Mouse (Mus musculus): ENCODE results near the gene A730061H03Rik.

A730061H03Rik gene

DNA sequence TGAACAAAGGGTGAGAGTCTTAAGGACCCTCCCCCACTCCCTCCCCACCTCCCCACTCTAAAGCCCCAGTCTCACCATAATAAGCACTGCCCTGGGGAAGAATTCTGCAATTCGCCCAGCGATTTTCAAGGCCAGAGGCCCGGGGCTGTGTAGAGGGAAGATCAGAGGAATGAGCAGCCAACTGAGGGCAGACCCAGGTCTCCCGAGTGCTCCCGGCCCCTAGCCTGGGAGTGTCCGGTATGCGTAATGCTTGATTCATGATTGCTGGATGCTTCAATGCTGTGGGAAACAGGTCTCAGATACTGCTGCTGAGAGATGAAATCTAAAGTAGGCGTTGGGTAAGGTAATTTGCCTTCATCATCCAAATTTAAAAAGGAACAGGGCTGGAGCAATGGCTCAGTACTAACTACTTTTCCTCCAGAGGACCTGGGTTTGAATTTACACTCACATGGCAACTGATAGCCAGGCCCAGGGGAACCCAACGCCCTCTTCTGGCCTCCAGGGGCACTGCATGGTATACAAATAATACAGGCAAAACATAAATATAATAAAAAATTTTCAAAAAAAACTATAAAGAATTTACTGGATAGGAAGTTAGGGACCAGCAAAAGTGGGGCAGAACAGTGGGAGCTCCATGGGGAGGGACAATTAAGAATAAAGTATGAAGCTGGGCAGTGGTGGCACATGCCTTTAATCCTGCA lies 21.9 kb upstream of the A730061H03Rik start:
- DNase-seq (ENCODE audit: low read depth, low spot score), result no peak

GRCm38 (mm10) chr14:55580731-55581130 lies 20.5 kb upstream of the A730061H03Rik start:
- no peak for DNase-seq (ENCODE audit: low read depth, low spot score)

DNA sequence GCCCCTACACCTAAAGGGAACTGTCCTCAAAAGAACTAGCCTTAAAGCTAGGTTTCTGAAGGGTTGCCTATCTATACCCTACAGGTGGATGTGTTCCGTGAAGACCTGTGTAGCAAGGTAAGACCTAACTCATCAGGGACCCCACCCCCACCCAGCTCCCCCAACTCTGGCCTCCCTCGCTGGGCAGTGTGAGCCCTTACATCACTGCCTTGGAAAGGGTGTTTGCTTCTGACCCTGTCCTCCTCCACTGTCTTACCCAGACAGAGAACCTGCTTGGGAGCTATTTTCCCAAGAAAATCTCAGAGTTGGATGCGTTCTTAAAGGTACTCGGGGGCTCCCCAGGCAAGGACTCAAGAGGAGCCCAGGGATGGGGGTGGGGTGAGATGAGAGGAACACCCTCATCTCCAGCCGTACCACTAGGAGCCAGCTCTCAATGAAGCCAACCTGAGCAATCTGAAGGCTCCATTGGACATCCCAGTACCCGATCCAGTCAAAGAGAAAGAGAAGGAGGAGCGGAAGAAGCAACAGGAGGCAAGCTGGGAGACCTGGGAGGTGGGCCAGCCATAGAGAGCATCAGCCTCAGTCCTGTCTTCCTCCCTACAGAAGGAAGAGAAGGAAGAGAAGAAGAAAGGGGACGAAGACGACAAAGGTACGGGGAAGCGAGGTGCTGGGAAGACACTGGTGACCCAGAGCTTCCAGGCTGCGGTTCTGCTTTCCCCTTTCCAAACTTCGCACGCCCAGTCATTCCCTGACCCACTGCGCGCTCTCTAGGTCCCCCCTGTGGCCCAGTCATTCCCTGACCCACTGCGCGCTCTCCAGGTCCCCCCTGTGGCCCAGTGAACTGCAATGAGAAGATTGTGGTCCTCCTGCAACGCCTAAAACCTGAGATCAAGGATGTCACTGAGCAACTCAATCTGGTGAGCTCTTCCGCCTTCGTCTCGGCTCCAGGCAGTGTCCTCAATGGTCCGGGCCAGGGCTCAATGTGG lies 19.6 kb upstream of the A730061H03Rik start:
- no peak for DNase-seq (ENCODE audit: low read depth, low spot score)

DNA sequence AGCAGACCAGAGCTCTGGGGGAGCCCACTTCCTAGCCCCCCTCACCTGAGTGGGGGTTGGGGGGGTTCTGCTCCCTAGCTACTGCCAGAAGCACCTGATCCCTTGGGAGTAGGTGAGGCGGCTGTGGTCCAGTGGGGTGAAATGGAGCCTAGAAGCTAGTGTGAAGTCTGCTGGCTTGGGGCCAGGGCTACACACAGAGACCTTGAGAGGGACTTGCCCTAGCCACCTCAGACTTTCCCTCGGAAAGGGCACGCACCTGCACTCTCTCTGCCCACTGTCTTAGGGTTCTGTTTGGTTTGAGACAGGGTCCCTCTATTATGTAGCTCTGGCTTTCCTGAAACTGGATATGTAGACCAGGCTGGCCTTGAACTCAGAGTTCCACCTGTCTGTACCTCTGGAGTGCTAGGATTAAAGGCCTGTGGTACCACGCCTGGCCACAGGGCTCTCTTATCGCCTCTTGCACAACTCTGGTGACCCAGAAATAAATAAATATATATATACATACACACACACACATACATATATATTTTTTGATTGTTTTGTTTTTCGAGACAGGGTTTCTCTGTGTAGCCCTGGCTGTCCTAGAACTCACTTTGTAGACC lies 18.6 kb upstream of the A730061H03Rik start:
- no peak for DNase-seq (ENCODE audit: low read depth, low spot score)

DNA sequence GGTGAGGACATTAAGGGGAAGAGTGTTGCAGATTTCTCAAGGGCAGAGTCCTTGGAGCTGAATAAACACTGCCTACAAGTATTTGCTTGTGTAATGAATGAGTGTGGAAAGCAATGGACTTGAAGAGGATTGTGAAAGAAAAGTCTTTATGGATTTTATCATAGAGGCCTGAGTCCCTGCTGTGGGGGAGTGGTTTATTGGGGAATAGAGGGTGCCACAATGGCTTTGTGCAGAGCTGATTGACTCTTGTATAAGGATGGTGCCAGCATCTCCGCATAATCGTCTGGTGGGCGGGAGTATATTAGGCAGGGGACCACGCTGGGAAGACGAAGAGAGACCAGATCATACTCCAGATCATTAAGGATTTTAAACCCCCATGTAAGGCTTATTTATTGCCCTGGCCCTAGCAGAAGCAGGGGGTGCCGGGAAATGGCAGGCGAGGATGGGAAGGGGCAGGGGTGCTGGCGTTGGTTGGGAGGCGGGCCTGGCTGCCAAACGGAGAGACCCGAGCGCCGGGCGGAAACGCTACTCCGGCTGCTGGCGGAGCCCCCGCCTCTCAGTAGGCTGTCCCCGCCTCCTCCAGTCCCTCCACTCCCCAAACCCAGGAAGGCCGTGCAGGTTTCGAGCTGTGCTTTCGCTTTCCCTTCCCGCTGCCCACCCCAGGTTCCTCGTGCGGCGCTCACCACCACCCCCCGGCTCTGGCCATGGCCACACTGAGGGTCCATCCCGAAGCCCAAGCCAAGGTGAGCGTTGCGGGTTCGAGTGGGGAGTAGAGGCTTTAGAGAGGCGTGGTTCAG lies 17.9 kb upstream of the A730061H03Rik start, which contains the start of gene Psme1:
TSS of gene Psme1 (plus strand) at position 253 of the 797 bp plus-strand sequence.
- peak; percentile 69 for DNase-seq (ENCODE audit: low read depth, low spot score)

DNA sequence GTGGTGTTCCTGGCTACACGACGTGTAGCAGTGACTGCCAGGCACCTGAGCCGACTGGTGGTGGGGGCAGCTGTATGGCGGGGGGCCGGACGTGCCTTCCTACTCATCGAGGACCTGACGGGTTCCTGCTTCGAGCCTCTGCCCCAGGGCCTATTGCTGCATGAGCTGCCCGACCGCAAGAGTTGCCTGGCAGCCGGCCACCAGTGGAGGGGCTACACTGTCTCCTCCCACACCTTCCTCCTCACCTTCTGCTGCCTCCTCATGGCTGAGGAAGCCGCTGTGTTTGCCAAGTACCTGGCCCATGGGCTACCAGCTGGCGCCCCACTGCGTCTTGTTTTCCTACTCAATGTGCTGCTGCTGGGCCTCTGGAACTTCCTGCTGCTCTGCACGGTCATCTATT lies 16.2 kb upstream of the A730061H03Rik start:
- DNase-seq (ENCODE audit: low read depth, low spot score), result no peak

DNA sequence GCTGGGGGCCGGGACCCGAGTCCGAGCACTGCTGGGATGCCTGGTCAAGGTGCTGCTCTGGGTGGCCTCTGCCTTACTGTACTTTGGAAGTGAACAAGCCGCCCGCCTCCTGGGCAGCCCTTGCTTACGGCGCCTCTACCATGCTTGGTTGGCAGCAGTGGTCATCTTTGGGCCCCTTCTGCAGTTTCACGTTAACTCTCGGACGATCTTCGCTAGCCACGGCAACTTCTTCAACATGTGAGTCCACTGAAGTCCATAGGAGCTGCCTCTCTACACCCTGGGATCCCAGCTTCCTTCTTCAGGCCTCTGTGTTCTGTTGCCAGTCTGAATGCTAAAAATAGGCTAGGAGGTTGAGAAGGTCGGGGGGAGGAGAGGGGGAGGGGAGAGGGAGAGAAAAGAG lies 15.5 kb upstream of the A730061H03Rik start:
- no peak for DNase-seq (ENCODE audit: low read depth, low spot score)

DNA sequence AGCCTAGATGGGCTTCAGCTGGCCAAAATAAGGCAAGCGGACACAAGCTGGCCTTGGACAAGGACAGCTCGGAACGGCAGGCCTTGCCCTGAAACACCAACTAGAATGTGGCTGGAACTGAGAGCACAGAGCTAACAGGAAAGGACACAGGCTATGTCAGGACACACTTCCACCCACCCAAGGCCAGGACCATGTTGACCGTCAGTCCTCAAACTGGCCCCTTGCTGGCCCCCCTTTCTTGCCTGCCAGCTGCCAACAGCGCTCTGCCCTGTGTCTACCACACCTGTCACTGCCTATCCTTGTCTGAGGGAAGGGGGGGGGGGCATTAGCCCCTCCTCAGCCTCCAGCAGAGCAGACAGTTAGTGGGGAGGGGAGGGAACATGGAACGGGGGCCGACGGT lies 15.1 kb upstream of the A730061H03Rik start, which contains the start of gene Fitm1:
TSS of gene Fitm1 (plus strand) at position 316 of the 400 bp plus-strand sequence.
- no peak for DNase-seq (ENCODE audit: low read depth, low spot score)

DNA sequence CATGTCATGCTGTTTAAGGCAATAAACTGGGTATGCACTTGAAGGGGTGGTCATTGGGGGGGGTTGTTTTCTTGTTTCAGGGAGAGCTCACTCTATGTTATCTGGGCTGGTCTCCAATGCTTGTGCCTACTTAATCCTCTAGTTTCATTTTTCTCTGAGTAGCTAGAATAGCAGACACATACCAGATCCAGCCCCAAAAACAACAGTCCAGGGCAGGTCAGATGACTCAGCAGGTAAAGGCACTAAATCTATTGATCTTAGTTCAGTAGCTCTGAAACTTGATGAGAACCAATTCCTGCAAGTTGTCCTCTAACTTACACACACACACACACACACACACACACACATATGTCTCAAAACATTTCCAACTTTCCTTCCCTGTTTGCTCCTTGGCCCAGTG lies 11.6 kb upstream of the A730061H03Rik start:
- DNase-seq (ENCODE audit: low read depth, low spot score), result no peak

DNA sequence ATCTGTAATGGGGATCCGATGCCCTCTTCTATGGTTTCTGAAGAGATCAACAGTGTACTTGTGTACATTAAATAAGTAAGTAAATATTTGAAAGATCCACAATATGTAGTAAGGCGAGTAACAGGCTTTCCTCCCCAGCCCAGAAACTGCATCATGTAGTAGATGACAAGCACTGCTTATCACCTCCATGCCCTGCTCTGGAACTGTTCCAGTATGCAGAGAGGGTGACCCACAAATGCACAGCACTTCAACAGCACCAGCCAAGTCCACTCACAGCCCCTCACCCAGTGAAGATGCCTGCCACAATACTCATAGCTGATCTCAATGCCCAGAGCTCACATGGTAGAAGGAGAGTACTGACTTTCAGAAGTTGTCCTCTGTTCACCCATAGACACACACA lies 10.4 kb upstream of the A730061H03Rik start:
- no peak for DNase-seq (ENCODE audit: low read depth, low spot score)

DNA sequence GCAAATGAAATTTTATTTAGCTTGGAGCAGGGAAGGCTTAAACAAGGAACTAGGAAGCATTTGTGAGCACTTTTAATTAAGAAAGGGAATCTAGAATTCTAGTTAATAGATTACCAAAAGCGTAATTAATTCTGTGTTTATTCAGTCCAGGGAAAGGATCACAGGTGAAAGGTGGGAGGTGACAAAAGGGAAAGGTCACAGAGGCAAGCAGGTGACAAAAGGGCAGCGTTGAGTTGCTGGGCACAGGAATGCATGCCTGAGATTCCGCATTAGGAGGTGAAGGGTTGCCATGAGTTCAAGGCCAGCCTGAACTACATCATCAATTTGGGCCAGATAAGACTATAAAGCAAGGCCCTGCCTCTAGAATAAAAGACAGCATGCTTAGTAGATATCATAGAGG lies 7.3 kb upstream of the A730061H03Rik start:
- no peak for DNase-seq (ENCODE audit: low read depth, low spot score)

- no peak for DNase-seq (ENCODE audit: low read depth, low spot score)
These were observed 5.5 kb upstream of the A730061H03Rik start for GRCm38 (mm10) chr14:55565748-55566147.

- DNase-seq (ENCODE audit: low read depth, low spot score), result no peak
These were observed 3.0 kb upstream of the A730061H03Rik start for GRCm38 (mm10) chr14:55563249-55563648.

DNA sequence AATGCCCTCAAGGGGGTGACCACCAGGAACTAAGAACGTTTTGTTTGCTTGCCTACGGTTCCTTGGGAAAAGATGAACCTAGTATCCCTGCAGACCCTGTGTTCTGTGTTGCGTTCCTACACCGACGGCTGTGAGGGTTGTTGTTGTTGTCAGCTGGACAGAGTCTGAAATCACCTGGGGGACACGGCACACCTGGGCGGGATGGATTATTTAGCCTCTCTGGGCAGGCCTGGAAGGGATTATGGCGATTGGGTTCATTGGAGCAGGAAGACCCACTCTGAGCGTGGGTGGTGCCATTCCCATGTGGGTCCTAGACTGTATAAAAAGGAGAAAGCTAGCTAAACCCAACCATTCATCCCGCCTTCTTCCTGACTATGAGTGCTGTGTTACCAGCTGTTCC lies 1.7 kb upstream of the A730061H03Rik start:
- no peak for DNase-seq (ENCODE audit: low read depth, low spot score)

DNA sequence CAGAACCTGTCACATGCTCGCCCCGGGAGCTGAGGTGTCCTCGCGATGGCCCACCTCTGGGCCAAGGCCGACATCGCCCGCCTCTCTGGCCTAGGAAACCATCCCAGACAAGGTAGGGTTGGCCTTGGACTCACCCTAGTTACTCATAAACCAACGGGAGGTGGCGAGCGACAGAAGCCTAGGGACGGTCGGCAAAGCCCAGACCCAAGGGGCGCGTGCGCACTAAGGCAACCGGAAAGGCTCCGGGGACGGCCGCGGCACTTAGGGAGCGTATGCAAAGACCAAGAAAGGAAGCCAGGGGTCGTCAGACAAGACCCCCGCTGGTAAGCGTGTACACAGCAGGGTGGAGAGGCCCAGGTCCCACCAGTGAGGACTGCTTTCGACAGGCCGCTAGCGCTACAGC lies 406 bp downstream of the A730061H03Rik start, which contains the start of gene Dcaf11:
TSS of gene Dcaf11 (plus strand) at position 208 of the 403 bp plus-strand sequence.
- peak; percentile 93 for DNase-seq (ENCODE audit: low read depth, low spot score)

DNA sequence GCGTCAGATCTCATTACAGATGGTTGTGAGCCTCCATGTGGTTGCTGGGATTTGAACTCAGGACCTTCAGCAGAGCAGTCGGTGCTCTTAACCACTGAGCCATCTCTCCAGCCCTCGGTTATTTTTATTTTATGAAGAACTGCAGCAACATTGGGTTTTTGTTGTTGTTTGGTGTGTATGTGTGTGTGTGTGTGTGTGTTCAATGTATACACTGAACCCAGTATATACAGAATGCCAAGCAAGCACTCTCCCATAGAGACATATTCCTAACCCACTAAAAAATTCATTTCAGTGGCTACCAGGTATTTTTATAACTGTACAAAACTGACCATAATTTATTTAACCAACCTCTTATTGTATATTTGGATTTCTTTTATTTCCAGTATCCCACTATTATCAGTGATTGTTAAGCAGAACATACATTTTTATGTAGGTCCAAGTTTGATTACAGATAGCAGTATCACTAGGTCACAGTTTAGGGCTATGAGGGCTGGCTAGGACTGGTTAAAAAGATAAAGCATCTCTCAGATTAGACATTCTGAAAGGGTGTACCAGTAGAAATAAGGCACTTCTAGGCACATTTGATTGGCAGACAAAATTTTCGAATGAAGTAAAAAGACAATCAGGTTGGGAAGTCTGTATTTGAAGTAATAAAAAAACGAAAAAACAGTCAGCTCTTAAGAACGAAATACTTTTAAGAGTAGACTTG lies 1.3 kb downstream of the A730061H03Rik start:
- no peak for DNase-seq (ENCODE audit: low read depth, low spot score)

GRCm38 (mm10) chr14:55557587-55557986 lies 2.6 kb downstream of the A730061H03Rik start:
- DNase-seq (ENCODE audit: low read depth, low spot score), result no peak

DNA sequence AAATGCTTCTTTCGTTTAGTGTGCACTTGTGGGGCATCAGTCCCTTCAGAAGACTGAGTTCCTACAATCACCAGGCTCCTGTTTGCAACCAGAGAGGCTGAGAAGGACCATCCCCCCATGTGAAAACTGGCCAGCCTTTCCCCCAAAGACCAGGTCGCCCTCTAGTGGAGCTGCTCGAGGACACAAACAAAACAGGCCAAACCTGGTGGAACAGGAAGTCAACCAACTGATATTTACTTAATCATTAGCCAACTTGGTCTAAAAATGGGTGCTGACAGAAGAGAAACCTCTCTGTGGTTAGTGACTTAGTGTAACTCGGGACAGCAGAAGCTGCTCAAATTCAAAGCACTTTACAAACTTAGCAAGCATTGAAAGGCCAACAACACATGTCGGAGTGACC lies 3.2 kb downstream of the A730061H03Rik start:
- peak; percentile 67 for DNase-seq (ENCODE audit: low read depth, low spot score)

DNA sequence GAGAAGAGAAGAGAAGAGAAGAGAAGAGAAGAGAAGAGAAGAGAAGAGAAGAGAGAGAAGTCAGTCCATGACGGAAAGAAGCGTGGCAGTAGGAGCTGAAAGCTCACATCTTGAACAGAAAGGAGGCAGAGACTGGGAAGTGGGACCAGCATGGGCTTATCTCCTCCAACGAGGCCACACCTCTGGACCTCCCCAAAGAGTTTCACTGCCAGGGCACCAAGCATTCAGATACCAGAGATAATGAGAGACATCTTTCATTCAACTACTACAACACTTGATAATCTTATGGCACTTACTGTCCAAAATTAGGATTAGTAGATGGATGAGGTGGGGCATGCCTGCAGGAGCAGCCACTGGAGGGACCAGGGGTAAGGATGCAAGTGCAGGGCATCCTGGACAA lies 4.4 kb downstream of the A730061H03Rik start:
- no peak for DNase-seq (ENCODE audit: low read depth, low spot score)

GRCm38 (mm10) chr14:55554635-55555034 lies 5.6 kb downstream of the A730061H03Rik start:
- no peak for DNase-seq (ENCODE audit: low read depth, low spot score)

DNA sequence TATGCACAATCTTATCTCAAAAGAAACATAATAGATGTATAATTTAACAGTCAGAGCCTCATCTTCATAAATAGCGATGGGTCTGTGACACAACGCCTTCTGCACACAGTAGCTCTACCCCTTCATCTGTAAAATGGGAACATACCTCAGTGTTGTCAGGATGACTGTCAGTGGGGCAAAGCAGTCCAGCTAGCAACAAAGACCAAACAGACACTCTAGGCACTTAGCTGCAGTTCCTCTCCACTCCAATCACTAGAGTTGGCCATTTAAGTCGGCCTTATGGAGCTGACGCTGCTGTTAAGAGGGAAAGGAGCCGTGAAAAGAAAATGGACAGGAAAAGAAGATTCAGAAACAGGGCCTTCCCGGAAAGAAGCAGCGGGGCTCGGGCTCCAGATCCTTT lies 8.4 kb downstream of the A730061H03Rik start:
- no peak for DNase-seq (ENCODE audit: low read depth, low spot score)
